Mouse (Mus musculus) cerebellum, adult 9-10 months (tissue): ENCODE data around the gene Slc8b1.
A peak's percentile ranks its signal among the peaks of the same experiment; 100 is the strongest.
"Not testable (repeated sequence)": the region's sequence is repeated elsewhere in the genome, so short reads cannot be mapped to it uniquely, and the experiment has no call there.

ENCODE experiments used
- DNase-seq: peaks from one replicate; pipeline ENCODE4 v3.0.0; 2022

Gene Slc8b1

DNA sequence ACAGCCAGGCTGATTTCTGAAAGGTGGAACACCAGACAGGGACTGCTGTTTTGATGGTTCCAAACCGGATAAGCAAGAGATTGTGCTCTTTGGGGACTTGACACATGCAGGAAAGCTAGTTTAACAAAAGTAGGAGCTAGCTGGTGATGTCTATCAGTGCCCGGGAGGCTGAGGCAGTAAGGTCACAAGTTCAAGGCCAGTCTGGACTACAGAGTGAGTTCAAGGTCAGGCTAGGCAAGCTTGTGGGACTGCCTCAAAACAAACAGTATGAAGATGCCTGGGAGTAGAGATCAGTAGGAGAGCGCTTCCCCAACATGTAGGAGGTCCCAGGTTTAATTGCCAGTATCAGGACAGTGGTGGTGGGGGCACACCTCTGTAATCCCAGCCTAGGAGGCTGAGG lies 13.9 kb upstream of the Slc8b1 start:
- DNase-seq = no peak

DNA sequence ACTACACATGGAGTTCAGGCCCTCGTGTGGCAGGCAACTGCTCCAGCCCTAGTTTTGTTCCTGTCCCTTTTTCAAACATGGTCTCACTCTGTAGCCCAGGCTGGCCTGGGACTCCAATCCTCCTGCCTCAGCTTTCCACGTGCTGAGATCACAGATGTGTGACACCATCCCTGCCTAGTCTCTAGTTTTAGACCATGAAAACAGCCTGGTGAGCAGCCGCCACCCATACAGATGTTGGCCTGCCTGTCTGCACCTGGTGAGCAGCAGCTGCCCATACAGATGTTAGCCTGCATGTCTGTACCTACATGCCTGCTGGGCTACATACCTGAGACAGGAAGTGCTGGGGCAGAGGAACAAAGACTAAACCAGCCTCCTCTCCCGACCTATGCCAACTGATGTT lies 11.8 kb upstream of the Slc8b1 start:
- no peak for DNase-seq

DNA sequence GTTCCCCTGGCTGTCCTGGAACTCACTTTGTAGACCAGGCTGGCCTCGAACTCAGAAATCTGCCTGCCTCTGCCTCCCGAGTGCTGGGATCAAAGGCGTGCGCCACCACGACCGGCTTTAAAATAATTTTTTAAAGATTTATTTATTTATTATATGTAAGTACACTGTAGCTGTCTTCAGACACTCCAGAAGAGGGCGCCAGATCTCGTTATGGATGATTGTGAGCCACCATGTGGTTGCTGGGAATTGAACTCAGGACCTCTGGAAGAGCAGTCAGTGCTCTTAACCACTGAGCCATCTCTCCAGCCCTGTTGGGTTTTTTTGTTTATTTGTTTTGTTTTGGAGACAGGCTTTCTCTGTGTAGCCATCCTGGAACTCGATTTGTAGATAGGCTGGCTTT lies 10.4 kb upstream of the Slc8b1 start:
- not testable (repeated sequence) for DNase-seq

DNA sequence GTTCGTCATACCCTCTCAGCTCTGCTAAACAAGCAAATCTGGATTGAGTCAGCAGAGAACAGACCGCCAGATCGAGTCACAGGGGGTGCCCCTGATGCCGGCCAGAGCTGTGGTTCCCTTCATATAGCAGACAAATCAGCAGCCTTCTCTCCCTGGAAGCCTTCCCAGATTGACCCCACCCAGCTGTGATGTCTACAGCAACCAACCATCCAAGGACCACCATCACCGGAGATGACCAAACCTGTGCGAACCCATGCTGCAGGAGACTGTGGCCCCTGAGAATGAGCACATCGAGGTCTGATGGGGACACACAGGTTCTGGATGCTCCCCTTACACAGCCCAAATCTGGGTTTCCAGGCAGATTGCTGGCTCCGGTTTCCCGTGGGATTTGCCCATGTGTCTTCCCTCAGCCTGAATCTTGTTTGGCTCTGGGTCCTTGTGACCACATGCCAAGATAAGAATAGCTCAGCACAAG lies 8.8 kb upstream of the Slc8b1 start:
- DNase-seq = peak; percentile 58

DNA sequence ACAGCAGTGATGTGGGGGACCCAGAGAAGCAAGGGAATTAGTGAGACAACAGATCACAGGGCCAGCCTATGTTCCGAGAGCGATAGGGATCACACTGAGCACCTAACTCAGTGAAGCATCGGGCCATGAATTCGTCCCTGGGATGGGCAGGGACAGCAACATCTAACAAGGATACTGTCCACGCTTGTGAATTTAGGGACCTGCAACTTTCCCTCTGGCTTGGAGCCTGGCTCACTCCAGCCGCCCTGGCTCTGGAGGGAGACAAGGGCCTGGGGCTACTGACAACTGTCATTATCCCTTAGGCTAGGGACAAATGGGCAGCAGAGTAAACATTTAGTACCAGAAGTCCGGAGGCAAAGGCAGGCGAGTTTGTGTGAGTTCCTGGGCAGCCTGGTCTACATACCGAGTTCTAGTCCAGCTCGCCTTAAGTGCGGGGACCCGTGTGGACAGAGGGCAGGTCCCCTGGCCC lies 8.3 kb upstream of the Slc8b1 start:
- DNase-seq = peak; percentile 51

DNA sequence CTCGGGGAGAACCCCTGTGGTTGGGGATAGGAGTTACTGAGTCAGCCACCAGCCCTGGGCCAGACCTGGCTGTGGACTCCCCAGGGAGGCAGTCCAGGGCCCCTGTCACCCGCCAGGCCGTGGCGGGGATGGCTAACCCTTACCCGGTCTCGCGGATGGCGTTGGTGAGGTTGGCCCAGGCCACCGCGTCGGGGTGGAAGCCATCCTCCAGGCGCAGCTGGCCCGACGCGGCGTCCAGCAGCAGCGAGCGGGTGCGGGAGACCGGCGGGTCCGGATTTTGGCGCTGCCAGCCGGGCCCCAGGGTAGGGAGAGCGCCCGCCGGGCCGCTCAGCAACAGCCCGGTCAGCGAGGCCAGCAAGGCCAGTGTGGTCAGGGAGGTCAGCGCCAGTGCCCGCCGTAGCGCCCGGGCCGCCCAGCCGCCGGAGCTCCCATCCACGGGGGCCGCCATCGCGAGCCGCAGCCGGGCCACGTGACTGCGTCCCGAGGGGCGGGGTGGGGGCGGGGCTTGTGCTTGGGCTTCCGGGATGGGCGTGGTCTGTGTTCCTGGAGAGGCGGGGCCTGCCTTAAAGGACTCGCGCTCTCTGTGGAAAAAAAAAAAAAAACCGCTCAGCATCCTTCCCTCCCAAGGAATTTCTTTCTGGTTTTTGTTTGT lies 7.7 kb upstream of the Slc8b1 start, which contains the start of gene Plbd2:
Gene Plbd2 (minus strand): TSS at position 482 of the 652 bp plus-strand sequence.
- DNase-seq = peak; percentile 81

DNA sequence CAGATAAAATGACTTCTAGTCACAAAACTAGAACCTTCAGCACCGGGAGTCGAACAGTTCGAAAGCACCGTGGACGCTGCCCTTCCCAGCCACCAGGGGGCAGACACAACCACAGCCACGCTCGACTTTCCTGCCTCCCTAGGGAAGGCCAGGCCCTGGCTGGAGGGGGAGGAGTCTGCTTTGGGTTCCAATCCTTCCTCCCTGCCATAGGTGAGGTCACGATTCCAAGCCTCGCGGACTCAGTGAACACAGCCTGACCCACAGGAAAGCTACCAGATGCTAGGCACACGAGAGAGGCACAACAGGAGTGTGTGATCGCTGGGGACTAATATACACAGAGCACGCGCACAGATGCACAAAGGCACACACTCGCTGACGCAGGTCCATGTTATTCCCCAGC lies 5.6 kb upstream of the Slc8b1 start:
- DNase-seq = peak; percentile 89

DNA sequence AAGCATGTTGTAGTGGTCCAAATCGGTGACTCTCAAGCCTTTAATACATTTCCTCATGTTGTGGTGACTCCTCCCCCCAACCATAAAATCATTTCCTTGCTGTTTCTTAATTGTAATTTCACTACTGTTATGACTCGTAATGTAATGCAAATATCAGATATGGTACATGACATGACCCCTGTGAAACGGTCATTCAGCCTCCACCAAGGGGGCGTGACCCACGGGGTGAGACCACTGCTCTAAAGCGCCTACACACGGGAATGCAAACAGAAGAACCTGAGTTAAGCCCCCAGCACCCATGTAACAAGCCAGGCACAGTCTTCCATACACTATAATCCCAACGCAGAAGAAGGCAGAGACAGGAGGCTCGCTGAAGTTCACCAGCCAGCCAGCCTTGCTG lies 5.2 kb upstream of the Slc8b1 start:
- no peak for DNase-seq

DNA sequence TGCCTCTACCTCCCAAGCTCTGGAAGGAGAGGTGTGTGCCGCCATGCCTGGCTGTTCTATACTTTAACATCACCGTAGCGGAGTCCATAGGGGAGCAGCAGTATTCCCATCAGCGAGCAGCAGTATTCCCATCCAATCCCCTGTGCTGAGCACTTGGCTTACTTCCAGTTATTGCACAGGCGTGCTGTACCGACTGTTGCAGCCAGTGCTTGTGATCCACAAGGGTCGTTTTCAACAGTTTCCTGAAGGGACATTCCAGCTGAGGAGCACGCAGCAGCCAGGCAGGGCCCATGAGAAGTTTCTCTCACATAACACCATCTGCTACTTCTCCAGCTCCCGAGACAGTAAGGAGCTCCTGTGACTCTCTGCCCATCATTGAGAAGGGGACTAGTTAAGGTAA lies 4.5 kb upstream of the Slc8b1 start:
- no peak for DNase-seq

DNA sequence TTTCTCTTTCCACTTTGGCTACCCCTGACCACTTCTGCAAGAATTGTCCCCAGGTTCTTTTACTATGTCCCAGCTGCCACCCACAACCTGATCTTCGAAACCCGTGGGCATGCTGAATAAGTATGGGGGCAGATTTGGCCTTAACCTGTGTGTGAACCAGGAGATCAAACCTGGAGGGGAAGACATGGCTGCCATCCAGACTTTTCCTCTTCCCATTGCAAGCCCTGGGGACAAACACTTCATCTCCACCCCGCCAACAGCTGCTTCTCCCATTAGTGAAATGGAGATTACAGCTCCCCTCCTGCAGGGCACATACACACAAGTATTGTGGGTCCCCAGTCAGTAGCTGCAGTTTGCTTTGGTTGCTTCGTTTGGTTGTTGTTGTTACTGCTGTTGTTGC lies 3.7 kb upstream of the Slc8b1 start:
- DNase-seq = no peak

DNA sequence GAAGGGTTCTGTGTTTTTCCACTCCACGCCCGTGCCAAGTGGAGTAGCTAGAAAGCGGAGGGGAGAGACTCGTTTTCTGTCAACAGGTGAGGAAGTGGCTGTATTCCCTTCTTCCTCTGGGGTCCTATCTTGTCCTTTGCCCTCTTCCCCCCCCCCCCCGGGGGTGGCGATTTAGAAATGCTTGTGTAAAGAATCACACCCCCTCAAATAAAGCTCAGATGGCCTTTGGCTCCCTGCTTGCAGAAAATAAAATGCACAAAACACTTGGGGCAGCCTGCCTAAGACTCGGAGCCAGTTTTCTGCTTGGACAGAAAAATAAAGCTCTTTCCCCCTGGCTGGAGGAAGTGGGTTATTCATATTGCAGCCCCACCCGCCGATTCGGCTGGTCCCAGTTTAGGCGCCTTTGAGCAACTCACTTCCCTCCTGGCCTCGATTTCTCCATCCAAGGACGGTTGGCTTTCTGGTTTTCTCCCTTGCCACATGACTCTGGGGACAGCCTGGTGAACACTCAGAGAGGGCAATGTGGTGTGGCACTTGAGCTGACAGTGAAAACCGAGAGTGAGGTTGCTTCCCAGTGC lies 764 bp downstream of the Slc8b1 start:
- peak; percentile 48 for DNase-seq

DNA sequence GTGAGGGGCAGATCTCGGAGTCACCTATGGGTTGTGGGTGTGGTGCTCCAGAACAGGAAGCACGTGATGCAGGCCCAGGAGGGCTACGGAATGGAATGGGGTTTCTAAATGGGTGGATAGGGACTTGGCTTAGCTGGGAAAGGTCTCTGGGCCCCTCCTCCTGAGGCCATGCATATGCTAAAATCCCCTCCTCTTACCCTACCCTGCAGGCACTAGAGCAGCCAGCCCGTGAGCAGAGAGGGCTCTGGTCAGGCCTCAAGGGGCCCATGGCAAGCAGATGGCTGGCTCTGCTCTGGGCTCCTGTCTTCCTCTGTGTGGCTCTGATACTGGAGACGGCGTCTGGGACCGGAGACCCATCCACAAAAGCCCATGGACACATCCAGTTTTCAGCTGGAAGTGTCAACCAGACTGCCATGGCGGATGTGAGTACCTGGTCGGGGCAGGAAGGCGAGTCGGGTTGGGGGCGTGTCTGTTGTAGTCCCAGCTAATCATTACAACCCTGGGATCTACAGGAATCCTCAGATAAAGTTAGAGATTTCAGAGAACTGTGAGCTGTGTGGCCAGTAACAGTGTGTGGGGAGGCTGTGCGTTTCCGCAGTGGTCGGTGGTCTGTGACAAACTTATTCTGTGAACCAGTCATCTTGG lies 2.1 kb downstream of the Slc8b1 start:
- no peak for DNase-seq

DNA sequence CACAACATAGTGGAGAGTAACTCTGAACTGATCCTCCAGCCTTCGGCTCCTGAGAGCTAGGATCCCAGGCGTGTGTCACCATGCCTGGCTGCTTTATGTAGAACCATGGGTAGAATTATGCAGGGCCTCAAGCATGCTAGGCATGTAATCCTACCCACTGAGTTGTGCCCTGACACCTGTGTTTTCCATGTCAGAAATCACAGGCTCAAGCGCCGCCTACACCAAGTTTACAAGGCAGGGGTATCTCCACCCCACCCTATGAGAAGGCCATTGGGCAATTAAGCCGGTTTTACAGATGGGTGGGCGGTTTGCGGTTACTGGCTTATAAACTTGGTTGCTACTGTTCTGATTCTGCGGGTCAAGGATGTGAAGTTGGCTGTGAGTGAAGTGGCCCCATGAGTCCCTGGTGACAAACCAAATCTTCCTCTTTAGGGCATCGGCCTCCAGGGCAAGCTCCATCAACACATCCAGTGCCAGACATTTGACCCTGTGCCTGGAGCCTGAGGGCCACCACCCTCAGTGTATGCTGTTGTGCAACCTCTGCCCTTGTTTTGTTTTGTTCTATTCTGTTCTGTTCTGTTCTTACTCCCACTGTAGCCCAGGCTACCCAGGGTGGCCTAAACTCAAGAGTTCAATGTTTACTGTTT lies 3.2 kb downstream of the Slc8b1 start:
- DNase-seq = no peak

DNA sequence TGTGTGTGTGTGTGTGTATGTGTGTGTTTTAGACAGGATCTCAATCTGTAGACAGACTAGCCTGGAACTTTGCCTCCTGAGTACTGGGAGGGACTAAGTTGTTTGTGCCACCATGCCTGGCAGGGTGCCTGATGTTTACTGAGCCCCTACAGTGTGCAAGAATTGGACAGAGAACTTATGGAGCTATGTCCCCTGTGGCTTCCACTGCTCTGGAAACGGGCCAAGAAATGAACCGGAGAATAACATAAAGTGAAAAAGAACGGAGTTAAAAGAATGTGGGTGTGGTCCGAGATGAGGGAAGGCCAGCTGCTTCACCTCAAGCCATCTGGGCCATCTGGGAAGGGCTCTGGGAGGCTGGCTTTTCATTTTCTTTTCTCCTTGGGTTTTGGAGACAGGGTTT lies 3.8 kb downstream of the Slc8b1 start:
- DNase-seq = no peak

DNA sequence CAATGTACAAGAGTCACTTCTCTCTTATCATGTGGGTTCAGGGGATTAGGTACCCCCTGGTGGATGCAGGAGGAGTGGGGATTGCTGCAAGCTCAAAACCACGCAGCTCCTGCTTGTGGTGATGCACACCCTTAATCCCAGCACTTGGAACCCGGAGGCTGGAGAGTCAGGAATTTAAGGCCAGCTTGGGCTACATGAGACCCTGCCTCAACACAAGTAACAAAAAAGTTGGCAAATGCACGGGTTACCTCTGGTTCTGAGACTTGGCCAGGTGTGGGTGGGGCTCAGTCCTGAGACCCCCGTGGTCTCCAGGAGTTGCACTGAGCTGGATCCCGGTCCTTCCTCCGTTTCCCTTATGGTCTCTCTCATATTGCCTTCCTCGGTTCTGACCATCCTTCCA lies 4.5 kb downstream of the Slc8b1 start:
- no peak for DNase-seq

DNA sequence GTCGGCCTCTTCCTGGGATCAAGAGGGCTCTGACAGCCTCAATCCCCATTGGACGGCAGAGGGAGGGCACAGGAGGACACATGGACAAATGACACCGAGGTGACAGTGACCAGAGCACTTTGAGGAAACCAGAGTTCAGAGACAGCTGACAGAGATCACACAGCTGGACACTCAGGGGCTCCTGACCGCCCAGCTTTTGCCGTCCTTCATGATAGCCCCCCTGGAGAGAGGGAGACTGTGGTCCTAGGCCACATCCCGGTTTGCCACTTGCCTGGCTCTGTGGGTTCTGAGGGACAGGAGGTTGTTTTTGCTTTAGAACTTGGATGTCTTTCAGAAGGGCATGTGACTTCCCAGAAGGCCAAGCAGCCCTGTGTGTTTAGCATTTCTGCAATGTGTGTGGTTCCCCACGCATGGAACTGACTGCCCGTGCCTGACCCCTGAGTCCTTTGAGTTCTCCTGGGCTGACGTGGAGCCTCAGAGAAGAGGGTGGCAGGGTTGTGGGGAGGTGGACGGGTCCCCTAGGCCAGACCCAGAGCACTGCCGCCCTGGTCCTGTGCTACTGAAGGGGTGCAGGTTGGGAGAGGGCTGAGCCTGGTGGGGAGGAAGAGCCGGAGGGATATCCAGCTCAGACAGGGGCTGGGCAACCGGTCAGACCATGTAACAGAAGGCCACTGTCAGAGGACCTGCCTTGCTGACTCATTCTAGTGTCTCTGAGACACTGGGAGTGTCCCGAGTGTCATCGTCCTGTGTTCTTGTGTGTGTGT lies 5.4 kb downstream of the Slc8b1 start:
- no peak for DNase-seq

DNA sequence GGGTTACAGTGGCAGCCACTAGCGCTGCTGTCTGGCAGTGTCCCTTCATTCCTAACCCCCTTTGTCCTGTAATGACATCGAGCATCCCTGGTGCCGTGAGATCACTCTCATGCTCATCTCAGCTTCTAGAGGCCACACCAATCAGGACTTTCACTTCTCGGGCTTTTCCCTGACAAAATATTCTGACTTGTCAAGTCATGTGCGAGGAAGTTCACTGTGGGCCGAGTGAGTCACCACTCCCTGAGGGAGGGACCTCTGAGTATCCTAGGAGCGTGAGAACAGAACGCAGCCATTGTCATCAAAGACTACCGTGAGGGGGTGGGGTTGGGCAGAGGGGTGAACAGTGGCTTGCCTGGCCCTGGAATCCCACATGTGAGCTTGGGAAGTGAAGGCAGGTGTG lies 6.6 kb downstream of the Slc8b1 start:
- no peak for DNase-seq

DNA sequence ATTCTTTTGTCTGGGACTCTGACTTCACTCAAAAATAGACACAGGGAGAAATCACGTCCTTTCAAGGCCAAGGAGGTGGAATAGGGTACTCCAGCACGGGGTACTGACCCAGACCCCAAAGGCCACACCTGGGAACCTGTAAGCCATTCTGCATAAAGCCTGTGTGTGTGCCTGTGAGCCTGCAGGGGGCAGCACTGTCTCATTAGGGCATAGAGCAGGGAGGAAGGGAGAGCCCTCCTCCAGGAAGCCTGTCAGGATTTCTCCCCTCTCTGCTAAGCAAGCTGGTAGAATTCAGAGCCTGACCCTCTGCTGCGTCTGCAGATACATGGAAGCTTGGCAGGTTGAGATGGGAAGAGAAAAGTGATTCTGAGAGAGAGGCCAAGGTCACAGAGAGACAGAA lies 11.7 kb downstream of the Slc8b1 start:
- no peak for DNase-seq

DNA sequence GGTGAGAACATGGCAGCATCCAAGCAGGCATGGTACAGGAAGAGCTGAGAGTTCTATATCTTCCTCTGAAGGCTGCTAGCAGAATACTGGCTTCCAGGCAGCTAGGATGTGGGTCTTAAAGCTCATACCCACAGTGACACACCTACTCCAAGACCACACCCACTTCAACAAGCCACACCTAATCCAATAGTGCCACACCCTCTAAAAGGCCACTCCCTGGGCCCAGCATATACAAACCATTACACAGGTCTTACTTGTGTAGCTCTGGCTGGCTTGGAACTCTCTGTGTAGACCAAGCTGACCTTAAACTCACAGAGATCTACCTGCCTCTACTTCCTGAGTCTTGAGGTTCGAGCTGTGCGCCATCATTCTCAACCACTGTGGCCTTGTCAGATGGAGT lies 13.8 kb downstream of the Slc8b1 start:
- no peak for DNase-seq

DNA sequence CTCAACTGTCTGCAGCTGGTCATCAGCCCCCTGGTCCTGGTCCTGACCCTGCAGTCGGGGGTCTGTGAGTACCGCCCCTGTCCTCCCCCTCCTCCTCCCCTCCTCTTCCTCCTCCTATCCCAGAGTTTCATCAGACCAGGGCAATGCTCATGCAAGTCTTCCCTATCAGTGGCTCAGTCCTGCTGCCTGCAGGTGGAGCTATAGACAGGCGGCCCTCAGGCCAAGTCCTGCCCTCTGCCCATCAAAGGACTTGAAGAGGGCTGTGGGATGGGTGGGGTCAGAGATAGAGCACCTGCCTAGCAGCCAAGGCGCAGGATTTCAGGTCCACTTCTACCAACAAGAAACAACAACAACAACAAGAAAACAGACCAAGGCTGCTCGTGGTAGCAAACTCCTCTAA lies 14.8 kb downstream of the Slc8b1 start:
- no peak for DNase-seq

DNA sequence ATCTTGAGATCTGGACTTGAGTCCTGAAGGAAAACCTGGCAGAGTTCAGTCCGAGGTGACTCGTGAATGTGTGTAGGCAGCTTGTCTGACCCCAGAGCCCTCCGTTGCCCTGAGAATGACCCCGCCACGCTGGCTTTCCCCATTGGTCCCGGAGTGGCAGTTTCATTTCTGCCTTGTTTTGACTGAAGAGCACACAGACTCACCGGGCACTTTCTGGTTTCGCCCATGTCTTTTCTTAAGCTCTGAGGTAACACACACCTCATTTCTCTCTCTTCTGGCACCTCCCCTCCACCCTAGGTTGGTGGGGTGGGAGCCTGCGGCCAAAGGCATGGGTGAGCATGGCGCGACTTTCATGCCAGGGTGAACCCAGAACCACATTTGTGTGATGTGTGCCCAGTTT lies 15.3 kb downstream of the Slc8b1 start:
- no peak for DNase-seq

DNA sequence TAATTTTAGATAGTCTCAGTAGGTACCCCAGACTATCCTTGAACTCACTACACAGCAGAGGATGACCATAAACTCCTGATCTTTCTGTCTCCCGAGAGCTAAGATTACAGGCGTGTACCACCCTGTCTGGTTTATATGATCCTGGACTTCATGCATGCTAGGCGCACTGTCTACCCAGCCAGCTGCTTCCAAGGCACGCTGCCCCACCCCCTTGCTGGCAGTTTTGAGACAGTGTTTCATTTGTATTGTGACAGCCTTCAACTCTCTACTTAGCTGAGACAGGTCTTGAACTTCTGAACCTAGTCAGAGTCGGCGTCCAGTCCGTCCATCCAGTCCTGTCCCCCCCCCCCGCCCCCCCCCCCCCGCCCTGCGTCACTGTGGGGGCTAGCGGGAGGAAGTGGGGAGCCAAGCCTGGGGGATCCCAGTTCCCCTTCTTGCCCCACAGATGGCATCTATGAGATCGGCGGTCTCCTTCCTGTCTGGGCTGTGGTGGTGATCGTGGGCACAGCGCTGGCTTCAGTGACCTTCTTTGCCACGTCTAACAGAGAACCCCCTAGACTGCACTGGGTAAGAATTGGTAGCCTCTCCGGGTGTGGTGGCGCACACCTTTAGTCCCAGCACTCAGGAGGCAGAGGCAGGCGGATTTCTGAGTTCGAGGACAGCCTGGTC lies 16.5 kb downstream of the Slc8b1 start:
- DNase-seq = no peak

DNA sequence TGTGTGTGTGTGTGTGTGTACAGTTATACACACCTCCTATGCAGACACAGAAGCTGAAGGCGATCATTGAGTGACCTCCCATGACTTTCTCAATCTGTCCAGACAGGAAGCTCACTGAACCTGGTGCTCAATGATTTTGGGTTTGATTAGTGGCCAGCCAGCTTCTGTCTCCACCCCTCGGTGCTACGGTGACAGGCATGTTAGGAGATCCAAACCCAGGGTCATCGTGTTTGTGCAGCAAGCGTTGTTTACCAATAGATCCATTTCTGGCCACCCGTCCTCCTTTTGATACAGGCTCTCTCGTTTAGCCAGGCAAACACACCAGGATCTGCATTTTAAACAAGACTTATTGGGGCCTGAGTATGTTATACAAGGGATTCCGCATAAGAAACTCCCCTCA lies 20.7 kb downstream of the Slc8b1 start:
- DNase-seq = no peak
